Mouse (Mus musculus) heart, embryonic 10.5 days (tissue): ENCODE measurements around the gene Tm6sf2. TPM values are rescaled to one million over a fixed set of nuclear protein-coding genes. Genes with fewer than 3 reads are reported as not detected.
A peak's percentile ranks its signal among the peaks of the same experiment; 100 is the strongest.

Experiments
- DNase-seq: peaks from one replicate; pipeline ENCODE4 v3.0.0-alpha.2; 2017; ENCODE audit warnings: low spot score
- H3K27ac ChIP-seq: fragments of 300-500 bp; sonication (generic); 2 replicates; pipeline ENCODE4 v1.5.1; 2016; ENCODE audit warnings: mild to moderate bottlenecking
- H3K27me3 ChIP-seq: fragments of 300-500 bp; sonication (generic); 2 replicates; pipeline ENCODE4 v1.6.1; 2016; ENCODE audit warnings: mild to moderate bottlenecking; ENCODE audit not compliant: poor library complexity, insufficient read depth, severe bottlenecking
- H3K36me3 ChIP-seq: fragments of 300-500 bp; sonication (generic); 2 replicates; pipeline ENCODE4 v1.6.1; 2016; ENCODE audit warnings: mild to moderate bottlenecking, moderate library complexity
- H3K4me1 ChIP-seq: fragments of 300-500 bp; sonication (generic); 2 replicates; pipeline ENCODE4 v1.6.1; 2016; ENCODE audit warnings: mild to moderate bottlenecking
- H3K4me3 ChIP-seq: fragments of 300-500 bp; sonication (generic); 2 replicates; pipeline ENCODE4 v1.5.1; 2016; ENCODE audit warnings: mild to moderate bottlenecking, moderate library complexity
- H3K9me3 ChIP-seq: fragments of 300-500 bp; sonication (generic); 2 replicates; pipeline ENCODE4 v1.6.1; 2016; ENCODE audit warnings: mild to moderate bottlenecking, moderate library complexity
- WGBS: fragments of 180-500 bp; shearing (Covaris S2); methylation state at CpG from one replicate; pipeline ENCODE4 v1.1.7; 2016; 5-methylcytosine and 5-hydroxymethylcytosine counted together
- polyA plus RNA-seq: library from polyadenylated mRNA; unstranded; fragments of >200 nt; fragmentation: Nextera tagmentation; extraction: Ambion mirVana; gene quantifications from 2 replicates; pipeline ENCODE4 v1.2.1, GENCODE M21; 2016

The Tm6sf2 gene
- polyA plus RNA-seq, 1 experiment from 2014 or later, result 0.94 TPM

GRCm38 (mm10) chr8:70104506-70104905 lies 31.8 kb downstream of the Tm6sf2 start:
- Histone ChIP-seq H3K36me3 (no peaks in the 10 kb centered on the region), H3K9me3 (no peaks in the 10 kb centered on the region), H3K4me3 (no peak overlapping the region), H3K27ac (no peak overlapping the region), H3K27me3 (peaks cover 59% of the 10 kb centered on the region), H3K4me1 (peaks cover 6% of the 10 kb centered on the region; the same call in 1 of the 2 replicates)
- no peak for DNase-seq
- WGBS, result 20% methylated on average over 6 of the region's 6 CpGs

DNA sequence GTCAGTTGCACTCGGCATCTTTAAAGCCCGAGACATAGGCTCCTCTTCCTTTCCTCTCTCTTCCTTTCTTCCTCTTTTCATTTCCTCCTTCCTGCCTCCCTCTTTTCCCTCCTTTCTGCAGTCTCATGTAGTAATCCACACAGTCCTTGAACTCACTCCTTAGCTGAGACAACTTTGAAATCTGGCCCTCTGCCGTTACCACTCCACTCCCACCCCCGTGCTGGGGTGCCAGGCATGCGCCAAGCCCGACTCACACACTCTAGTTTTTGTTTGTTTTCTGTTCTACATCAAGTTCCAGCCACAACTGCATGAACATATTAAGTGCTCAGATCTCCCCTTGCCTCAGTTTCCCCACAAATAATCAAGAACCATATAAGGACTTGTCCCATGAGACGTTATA lies 32.2 kb downstream of the Tm6sf2 start:
- 70% methylated on average over 7 of the region's 7 CpGs for WGBS
- no peaks in the 10 kb centered on the region for H3K36me3 ChIP-seq
- no peaks in the 10 kb centered on the region for H3K9me3 ChIP-seq
- H3K4me3 ChIP-seq, result no peak overlapping the region
- peaks cover 62% of the 10 kb centered on the region for H3K27me3 ChIP-seq
- no peak for DNase-seq
- H3K4me1 ChIP-seq, result peaks cover 6% of the 10 kb centered on the region; the same call in 1 of the 2 replicates
- no peak overlapping the region for H3K27ac ChIP-seq

- no peaks in the 10 kb centered on the region for H3K36me3 ChIP-seq
- no peak overlapping the region for H3K4me3 ChIP-seq
- H3K27me3 ChIP-seq, result peaks cover 96% of the 10 kb centered on the region
- H3K9me3 ChIP-seq, result no peaks in the 10 kb centered on the region
- no peak overlapping the region for H3K27ac ChIP-seq
- DNase-seq, result no peak
- peaks cover 8% of the 10 kb centered on the region for H3K4me1 ChIP-seq
- 89% methylated on average over 2 of the region's 2 CpGs for WGBS
Observed at GRCm38 (mm10) chr8:70110451-70110850, 37.7 kb downstream of the Tm6sf2 start.

DNA sequence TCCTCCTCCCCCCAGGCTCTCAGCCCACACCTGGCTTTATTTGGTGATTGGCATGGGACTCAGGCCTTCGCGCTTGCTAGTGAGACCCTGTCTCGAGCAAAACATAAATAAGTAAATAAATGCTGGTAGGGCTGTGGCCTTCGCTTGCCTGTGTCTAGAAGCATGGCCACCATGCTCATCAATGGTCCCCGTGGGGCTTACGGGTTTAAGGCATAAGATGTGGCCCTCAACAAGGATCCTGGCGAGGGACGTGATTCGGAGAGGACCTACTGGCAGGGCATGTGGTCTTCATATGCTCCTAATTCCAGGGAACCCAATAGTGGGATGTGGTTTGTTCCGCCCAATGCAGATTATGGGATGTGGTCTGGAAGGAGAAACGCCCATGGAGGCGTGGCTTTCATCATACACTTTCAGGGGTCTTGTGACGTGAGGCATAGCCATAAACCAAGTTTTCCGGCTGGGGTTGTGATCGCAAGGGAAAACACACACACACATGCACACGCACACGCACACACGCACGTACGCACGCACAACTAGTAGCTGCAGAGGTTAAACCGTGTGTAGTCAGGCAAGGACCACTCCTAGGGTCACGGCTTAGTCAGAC lies 38.6 kb downstream of the Tm6sf2 start:
- Histone ChIP-seq H3K27me3 (peaks cover 99% of the 10 kb centered on the region), H3K4me3 (no peak overlapping the region), H3K36me3 (no peaks in the 10 kb centered on the region), H3K9me3 (no peaks in the 10 kb centered on the region), H3K4me1 (peaks cover 8% of the 10 kb centered on the region), H3K27ac (no peak overlapping the region)
- WGBS, result 43% methylated on average over 23 of the region's 23 CpGs
- no peak for DNase-seq

GRCm38 (mm10) chr8:70112401-70113016 lies 39.8 kb downstream of the Tm6sf2 start:
- H3K27me3 ChIP-seq, result peaks cover 99% of the 10 kb centered on the region
- H3K9me3 ChIP-seq, result no peaks in the 10 kb centered on the region
- DNase-seq, result no peak
- WGBS, result 6% methylated on average over 43 of the region's 43 CpGs
- H3K27ac ChIP-seq, result no peak overlapping the region
- H3K4me1 ChIP-seq, result peaks cover 8% of the 10 kb centered on the region
- peak overlapping the region; percentile 12; the same call in 1 of the 2 replicates for H3K4me3 ChIP-seq
- no peaks in the 10 kb centered on the region for H3K36me3 ChIP-seq

DNA sequence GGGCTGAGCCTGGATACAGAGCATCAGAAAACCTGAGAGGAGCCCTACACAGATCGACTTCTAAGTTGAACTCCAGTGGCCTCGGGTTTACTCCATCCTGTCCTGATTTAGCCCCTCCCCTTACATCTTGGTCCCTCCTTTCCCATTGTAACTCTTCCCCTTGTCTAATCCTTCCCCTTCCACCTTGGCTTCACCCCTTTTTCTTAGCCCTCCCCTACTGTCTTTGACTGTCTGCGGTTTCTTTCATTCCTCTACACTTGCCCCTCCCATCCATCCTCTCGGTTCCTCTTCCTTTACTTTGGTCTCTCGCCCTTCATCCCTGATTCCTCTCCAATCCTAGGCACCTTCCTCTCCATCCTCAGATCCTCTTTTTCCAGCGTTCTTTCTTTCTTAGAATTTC lies 41.8 kb downstream of the Tm6sf2 start:
- H3K27me3 ChIP-seq, result peaks cover 99% of the 10 kb centered on the region
- no peak overlapping the region for H3K4me3 ChIP-seq

GRCm38 (mm10) chr8:70114892-70115291 lies 42.2 kb downstream of the Tm6sf2 start:
- H3K4me3 ChIP-seq, result no peak overlapping the region
- peaks cover 99% of the 10 kb centered on the region for H3K27me3 ChIP-seq
- peaks cover 8% of the 10 kb centered on the region for H3K4me1 ChIP-seq
- DNase-seq, result no peak
- WGBS, result 65% methylated on average over 13 of the region's 13 CpGs
- no peaks in the 10 kb centered on the region for H3K9me3 ChIP-seq
- no peak overlapping the region for H3K27ac ChIP-seq
- H3K36me3 ChIP-seq, result no peaks in the 10 kb centered on the region

More for the DNA sequence above, 41.8 kb downstream of the Tm6sf2 start:
- Histone ChIP-seq H3K27ac (no peak overlapping the region), H3K36me3 (no peaks in the 10 kb centered on the region), H3K4me1 (peaks cover 8% of the 10 kb centered on the region), H3K9me3 (no peaks in the 10 kb centered on the region)
- WGBS, result 22% methylated on average over 6 of the region's 6 CpGs
- no peak for DNase-seq

- H3K27me3 ChIP-seq, result peaks cover 98% of the 10 kb centered on the region
- no peak overlapping the region for H3K4me3 ChIP-seq
- H3K9me3 ChIP-seq, result no peaks in the 10 kb centered on the region
- no peaks in the 10 kb centered on the region for H3K36me3 ChIP-seq
- H3K4me1 ChIP-seq, result peaks cover 9% of the 10 kb centered on the region
- WGBS, result 8% methylated on average over 9 of the region's 9 CpGs
- DNase-seq, result no peak
- no peak overlapping the region for H3K27ac ChIP-seq
Observed at GRCm38 (mm10) chr8:70117611-70118010, 44.9 kb downstream of the Tm6sf2 start.

DNA sequence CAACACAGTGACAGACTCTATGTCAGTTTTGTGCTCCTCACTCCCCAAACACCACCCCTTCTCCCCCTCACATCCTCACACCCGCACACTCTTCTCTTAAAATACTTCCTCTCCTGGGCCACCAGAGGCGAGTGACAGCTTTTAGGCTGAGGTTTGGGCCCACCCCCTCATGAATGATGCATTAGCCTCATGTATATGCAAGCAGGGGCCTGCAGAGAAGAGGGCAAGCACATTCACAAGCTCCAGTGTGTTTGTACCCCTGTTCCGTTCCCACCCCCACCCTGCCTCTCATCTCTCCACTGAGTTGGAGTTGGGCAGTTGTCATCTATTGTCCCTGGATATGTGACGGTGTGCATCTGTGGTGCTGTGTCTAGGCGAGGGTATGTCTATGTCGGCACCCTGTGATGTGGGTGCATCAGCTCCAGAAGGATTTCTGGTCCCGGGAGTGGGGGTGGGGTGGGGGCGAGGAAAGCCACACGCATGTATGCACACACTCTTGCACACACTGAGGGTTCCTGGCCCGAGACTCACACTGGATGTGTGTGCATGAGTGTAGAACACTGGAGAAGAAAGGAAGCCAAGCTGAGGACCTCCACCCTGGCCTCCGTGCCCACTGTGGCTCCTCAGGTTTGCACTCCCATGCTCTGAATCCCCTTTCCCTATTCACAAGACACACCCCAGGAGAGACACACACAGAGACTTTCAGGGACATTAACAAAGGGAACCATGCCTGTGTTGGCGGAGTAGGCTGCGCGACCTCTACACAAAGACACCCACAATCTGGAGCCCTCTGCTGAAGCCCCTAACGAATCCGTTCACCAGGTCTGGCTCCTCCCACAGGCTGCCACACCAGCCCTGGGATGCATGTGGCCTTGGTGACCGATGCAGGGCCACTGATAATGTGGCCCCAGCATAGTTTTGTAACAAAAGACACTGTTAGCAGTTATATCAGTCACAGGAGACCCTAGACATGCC lies 46.3 kb downstream of the Tm6sf2 start:
- Histone ChIP-seq H3K27me3 (peaks cover 93% of the 10 kb centered on the region), H3K4me3 (no peak overlapping the region), H3K4me1 (peaks cover 9% of the 10 kb centered on the region), H3K36me3 (no peaks in the 10 kb centered on the region), H3K27ac (no peak overlapping the region), H3K9me3 (no peaks in the 10 kb centered on the region)
- DNase-seq, result no peak
- WGBS, result 18% methylated on average over 17 of the region's 17 CpGs

DNA sequence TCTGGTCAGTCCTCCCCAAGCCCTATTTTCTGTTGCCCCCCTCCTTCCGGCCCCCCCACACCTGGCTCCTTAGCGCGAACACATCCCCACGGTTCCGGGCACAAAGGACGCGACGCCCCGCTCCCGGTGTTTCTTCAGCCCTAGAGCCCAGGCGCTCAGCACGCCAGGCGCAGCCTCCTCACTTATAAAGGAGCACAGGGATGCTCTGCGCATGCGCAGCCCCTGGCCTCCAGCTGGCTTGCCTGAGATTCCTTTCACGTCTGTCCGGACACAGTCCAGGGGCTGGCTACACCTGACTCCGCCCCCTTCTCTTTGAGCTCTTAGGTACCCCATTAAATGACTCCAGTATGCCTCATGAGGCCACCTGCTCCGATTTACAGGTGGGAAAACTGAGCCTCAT lies 47.9 kb downstream of the Tm6sf2 start, which contains the start of gene Ncan:
Gene Ncan (minus strand): TSS at position 207 of the 400 bp plus-strand sequence.
- DNase-seq, result peak; percentile 84
- Histone ChIP-seq H3K4me3 (peak within 1 kb of the TSS; percentile 42), H3K27ac (no peak within 1 kb of the TSS), H3K9me3 (no peaks in the 10 kb centered on the region), H3K27me3 (peaks cover 87% of the 10 kb centered on the region), H3K36me3 (no peaks in the 10 kb centered on the region), H3K4me1 (peaks cover 9% of the 10 kb centered on the region)
- WGBS, result 2% methylated on average over 19 of the region's 19 CpGs

- H3K27me3 ChIP-seq, result peaks cover 65% of the 10 kb centered on the region
- DNase-seq, result no peak
- 56% methylated on average over 2 of the region's 2 CpGs for WGBS
- H3K9me3 ChIP-seq, result no peaks in the 10 kb centered on the region
- no peak overlapping the region for H3K27ac ChIP-seq
- H3K4me1 ChIP-seq, result peaks cover 9% of the 10 kb centered on the region
- H3K4me3 ChIP-seq, result no peak overlapping the region
- no peaks in the 10 kb centered on the region for H3K36me3 ChIP-seq
Observed at GRCm38 (mm10) chr8:70122863-70123262, 50.1 kb downstream of the Tm6sf2 start.

DNA sequence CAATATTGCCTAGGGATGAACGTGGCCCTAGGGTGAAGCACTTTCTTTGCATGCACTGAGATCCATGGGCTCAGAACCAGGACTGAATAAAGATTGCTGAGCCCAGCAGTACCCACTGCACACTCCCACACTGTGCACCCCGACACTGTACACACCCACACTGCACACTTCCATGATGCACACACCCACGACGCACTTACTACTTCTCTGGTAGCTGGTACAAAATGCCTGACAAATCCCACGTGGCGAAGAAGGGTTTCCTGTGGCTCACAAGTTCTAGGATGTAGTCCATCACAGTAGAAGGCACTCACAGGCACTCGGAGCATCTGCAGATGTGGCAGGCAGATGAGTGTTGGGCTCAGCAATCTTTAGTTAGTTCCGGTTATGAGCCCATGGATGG lies 52.3 kb downstream of the Tm6sf2 start:
- Histone ChIP-seq H3K9me3 (no peaks in the 10 kb centered on the region), H3K4me3 (no peak overlapping the region), H3K27ac (no peak overlapping the region), H3K27me3 (peaks cover 44% of the 10 kb centered on the region), H3K4me1 (peaks cover 17% of the 10 kb centered on the region), H3K36me3 (no peaks in the 10 kb centered on the region)
- no peak for DNase-seq
- 62% methylated on average over 8 of the region's 8 CpGs for WGBS

DNA sequence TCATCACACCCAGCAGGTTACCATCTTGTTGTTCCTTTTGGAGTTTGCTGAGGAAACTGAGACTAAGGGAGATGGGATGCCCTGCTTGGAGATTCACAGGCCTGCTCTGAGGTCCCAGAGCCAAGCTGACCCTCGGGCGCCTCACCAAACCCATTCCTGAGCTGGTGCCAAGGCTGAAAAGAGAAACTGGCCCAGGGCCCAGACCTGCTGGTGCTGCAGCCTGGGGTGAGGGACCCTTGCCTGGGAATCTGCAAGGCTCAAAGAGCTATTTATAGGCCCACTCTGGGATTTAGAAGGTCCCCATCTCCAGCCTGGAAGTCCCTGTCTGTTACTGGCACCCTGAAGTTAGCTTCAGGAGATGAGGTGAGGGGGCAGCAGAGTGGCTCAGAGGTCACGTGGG lies 55.7 kb downstream of the Tm6sf2 start:
- no peak overlapping the region for H3K4me3 ChIP-seq
- no peaks in the 10 kb centered on the region for H3K9me3 ChIP-seq
- no peak for DNase-seq
- H3K4me1 ChIP-seq, result peaks cover 29% of the 10 kb centered on the region
- peaks cover 16% of the 10 kb centered on the region; the same call in 1 of the 2 replicates for H3K27me3 ChIP-seq
- peaks cover 13% of the 10 kb centered on the region for H3K36me3 ChIP-seq
- 73% methylated on average over 3 of the region's 3 CpGs for WGBS
- H3K27ac ChIP-seq, result peak overlapping the region; percentile 13; the same call in 1 of the 2 replicates
